Mouse (Mus musculus) kidney, adult 2 months (tissue): ENCODE measurements around the gene Bik. TPM values are rescaled to one million over a fixed set of nuclear protein-coding genes. Genes with fewer than 3 reads are reported as not detected.

Source experiments
- DNase-seq: peaks from one replicate; pipeline ENCODE4 v3.0.0; 2021
- H3K27ac ChIP-seq: fragments of 200-500 bp; 2 replicates; pipeline ENCODE4 v1.5.1; 2012; ENCODE audit warnings: low read depth, low read length, control low read depth, inconsistent platforms; ENCODE audit not compliant: insufficient read depth
- H3K27me3 ChIP-seq: fragments of 200-500 bp; replicated peaks from 2 replicates; pipeline ENCODE4 v1.6.1; 2012; ENCODE audit warnings: mild to moderate bottlenecking, moderate library complexity, low read length, inconsistent platforms; ENCODE audit not compliant: control insufficient read depth, insufficient read depth
- H3K36me3 ChIP-seq: fragments of 200-500 bp; 2 replicates; pipeline ENCODE4 v1.6.1; 2012; ENCODE audit warnings: mild to moderate bottlenecking, moderate library complexity, low read length, inconsistent platforms; ENCODE audit not compliant: control insufficient read depth, insufficient read depth
- H3K4me1 ChIP-seq: fragments of 200-500 bp; 2 replicates; pipeline ENCODE4 v1.6.1; 2011; ENCODE audit warnings: low read length; ENCODE audit not compliant: control insufficient read depth, insufficient read depth
- H3K4me3 ChIP-seq: fragments of 200-500 bp; 2 replicates; pipeline ENCODE4 v1.5.1; 2011; ENCODE audit warnings: mild to moderate bottlenecking, low read depth, low read length, control low read depth; ENCODE audit not compliant: insufficient read depth
- CTCF ChIP-seq: fragments of 200-500 bp; conservative IDR thresholded peaks from 2 replicates; pipeline ENCODE4 v1.5.1; 2011; ENCODE audit warnings: low read depth, mild to moderate bottlenecking, control low read depth, low read length, moderate library complexity, mixed read lengths; ENCODE audit not compliant: insufficient read depth, insufficient read length
- POLR2A ChIP-seq: fragments of 200-500 bp; IDR thresholded peaks from one replicate; pipeline ENCODE4 v1.6.1; 2011; ENCODE audit warnings: low read depth, low read length, control low read depth
- WGBS: fragments of 180-500 bp; shearing (Covaris S2); methylation state at CpG from one replicate; pipeline ENCODE4 v1.1.7; 2018; 5-methylcytosine and 5-hydroxymethylcytosine counted together
- polyA plus RNA-seq: library from polyadenylated mRNA; depleted of rRNA; stranded (reverse); fragments of >200 nt; gene quantifications from 2 replicates; pipeline ENCODE4 v1.2.3, GENCODE M21; 2012

Gene Bik
- polyA plus RNA-seq, 1 experiment: 20.8 TPM

DNA sequence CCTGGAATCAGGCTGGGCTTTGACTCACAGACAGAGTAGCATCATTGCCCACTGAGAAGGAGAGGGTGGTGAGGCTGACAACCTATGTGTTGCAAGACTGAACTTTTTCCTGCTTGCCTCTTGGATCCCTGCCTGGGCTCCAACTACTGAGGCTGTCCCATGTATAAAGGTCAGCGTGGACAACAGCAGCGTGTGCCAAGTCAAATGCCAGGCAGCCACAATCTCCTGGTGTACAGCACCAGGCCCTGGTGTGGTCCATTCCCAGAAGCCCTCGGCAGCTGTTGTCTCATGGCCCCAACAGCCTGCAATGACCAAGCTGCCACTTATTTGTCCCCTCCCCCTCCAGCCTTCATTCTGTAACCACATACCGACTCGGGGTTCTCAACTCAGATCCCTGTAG, 45.0 kb downstream of the Bik start:
- WGBS: 48% methylated on average over 5 of the region's 5 CpGs
- DNase-seq: peak; percentile 90

DNA sequence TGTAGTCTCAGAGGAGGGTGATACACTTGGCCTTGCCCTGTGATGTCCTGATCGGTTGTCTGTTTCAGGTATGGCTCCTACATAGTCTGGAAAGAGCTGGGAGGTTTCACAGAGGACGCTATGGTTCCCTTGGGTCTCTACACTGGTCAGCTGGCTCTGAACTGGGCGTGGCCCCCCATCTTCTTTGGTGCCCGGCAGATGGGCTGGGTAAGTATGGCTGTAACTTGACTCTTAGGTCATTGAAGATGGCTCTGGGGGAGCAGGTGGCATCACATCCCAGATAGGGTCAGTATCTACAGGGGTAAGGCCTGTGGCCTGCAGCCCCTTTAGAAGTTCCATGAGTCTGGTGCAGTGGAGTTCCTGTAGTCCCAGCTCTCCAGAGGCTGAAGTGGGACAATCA, 45.5 kb downstream of the Bik start:
- Histone ChIP-seq H3K4me1 (0 out of 2 replicates have a peak, but pooled peaks cover 3% of the 10 kb centered on the region), H3K4me3 (no peak overlapping the region), H3K36me3 (no peaks in the 10 kb centered on the region), H3K27ac (no peak overlapping the region), H3K27me3 (no peaks in the 10 kb centered on the region)
- DNase-seq: no peak
- 86% methylated on average over 4 of the region's 4 CpGs for WGBS
- TF ChIP-seq CTCF (no peak), POLR2A (no peak)

More for the DNA sequence above, 45.0 kb downstream of the Bik start:
- TF ChIP-seq CTCF (no peak), POLR2A (no peak)
- H3K4me3 ChIP-seq: no peak overlapping the region
- 0 out of 2 replicates have a peak, but pooled peaks cover 3% of the 10 kb centered on the region for H3K4me1 ChIP-seq
- no peaks in the 10 kb centered on the region for H3K36me3 ChIP-seq
- no peak overlapping the region for H3K27ac ChIP-seq
- H3K27me3 ChIP-seq: no peaks in the 10 kb centered on the region

DNA sequence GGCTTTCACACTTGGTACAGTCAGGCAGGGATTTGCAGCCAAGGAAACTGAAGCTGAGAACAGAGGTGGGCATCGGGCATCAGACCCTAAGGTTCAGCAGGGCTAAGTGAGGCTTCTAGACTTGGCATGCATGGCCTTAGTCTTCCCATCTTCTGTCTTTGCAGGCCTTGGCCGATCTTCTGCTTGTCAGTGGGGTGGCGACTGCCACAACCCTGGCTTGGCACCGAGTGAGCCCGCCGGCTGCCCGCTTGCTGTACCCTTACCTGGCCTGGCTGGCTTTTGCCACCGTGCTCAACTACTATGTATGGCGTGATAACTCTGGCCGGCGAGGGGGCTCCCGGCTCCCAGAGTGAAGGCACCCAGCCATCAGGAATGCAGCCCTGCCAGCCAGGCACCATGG, 46.9 kb downstream of the Bik start:
- H3K27ac ChIP-seq: no peak overlapping the region
- TF ChIP-seq CTCF (no peak), POLR2A (no peak)
- no peak for DNase-seq
- 97% methylated on average over 12 of the region's 12 CpGs for WGBS
- H3K4me3 ChIP-seq: no peak overlapping the region
- H3K36me3 ChIP-seq: no peaks in the 10 kb centered on the region
- H3K27me3 ChIP-seq: no peaks in the 10 kb centered on the region
- H3K4me1 ChIP-seq: 0 out of 2 replicates have a peak, but pooled peaks cover 3% of the 10 kb centered on the region

DNA sequence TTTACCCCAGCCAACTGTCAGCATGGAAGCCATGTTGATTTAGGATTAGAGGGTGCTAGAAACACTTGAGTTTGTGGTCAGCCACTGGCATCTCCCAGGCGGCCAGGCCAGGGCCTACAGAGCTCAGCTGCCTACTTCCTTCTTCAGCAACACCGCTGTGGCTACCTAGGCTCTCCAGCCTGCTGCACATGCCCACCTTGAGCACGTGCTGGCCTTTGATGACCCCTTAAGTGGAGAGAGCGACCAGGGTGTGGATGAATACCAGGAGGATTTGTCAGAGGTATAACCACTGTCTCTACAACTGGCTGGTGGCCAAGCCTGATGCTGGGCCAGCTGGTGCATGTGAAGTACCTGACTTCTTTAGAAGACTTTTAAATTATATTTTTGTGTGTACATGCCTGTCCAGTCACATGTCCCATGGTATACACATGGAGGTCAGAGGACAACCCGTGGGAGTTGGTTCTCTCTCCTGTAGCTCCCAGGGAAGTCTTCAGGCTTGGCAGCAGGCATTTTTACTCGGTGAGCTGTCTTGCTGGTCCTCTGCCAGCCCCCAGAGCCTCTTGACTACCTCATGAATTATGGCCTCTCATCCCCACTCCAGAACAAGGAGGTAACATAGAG, 48.2 kb downstream of the Bik start:
- DNase-seq: no peak
- Histone ChIP-seq H3K27me3 (no peaks in the 10 kb centered on the region), H3K4me3 (no peak overlapping the region), H3K4me1 (0 out of 2 replicates have a peak, but pooled peaks cover 3% of the 10 kb centered on the region), H3K36me3 (no peaks in the 10 kb centered on the region), H3K27ac (no peak overlapping the region)
- TF ChIP-seq POLR2A (no peak), CTCF (no peak)
- 67% methylated on average over 6 of the region's 6 CpGs for WGBS

DNA sequence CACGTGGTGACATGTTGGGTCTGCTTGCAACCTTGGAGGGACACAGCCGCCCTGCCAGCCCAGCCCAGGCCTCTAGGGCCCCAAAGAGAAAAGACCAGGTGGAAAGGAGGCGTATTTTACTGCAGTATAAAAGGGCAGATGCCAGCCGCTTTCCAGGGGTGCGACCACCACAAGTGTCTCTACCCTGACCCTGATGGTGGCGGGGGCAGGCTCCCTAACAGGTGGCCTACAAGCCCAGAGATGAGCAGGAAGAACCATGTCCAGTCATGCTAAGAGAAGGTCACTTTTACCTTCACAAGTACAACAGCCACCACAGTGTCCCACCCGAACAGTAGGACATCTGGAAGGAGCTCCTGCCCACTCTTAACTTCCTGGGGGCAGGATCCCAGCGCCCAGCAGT, 48.9 kb downstream of the Bik start:
- no peak for DNase-seq
- Histone ChIP-seq H3K4me1 (0 out of 2 replicates have a peak, but pooled peaks cover 3% of the 10 kb centered on the region), H3K27me3 (no peaks in the 10 kb centered on the region), H3K4me3 (no peak overlapping the region), H3K36me3 (no peaks in the 10 kb centered on the region), H3K27ac (no peak overlapping the region)
- WGBS: 93% methylated on average over 8 of the region's 8 CpGs
- no peak for TF ChIP-seq CTCF
- no peak for TF ChIP-seq POLR2A

DNA sequence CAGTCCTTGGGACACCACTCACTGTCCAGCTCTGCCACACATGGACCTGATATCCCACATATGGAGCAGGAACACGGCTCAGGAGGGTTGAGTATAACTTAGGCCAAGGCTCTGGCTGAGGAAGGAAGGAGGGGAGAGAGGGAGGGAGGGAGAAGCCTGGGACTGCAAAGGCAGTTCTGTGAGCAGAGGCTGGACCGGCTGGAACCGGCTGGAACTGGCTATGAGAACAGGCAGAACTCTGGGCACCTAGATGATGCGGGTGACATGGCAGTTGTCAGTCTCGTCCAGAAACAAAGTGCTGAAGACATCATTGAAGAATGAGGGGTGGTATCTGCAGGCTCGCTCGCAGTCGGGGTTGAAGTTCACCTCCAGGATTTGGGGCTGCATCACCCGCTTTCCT, 50.0 kb downstream of the Bik start:
- WGBS: 81% methylated on average over 9 of the region's 9 CpGs
- no peaks in the 10 kb centered on the region for H3K36me3 ChIP-seq
- no peak overlapping the region for H3K27ac ChIP-seq
- no peak for DNase-seq
- TF ChIP-seq POLR2A (no peak), CTCF (no peak)
- no peak overlapping the region for H3K4me3 ChIP-seq
- 0 out of 2 replicates have a peak, but pooled peaks cover 3% of the 10 kb centered on the region for H3K4me1 ChIP-seq
- H3K27me3 ChIP-seq: no peaks in the 10 kb centered on the region

DNA sequence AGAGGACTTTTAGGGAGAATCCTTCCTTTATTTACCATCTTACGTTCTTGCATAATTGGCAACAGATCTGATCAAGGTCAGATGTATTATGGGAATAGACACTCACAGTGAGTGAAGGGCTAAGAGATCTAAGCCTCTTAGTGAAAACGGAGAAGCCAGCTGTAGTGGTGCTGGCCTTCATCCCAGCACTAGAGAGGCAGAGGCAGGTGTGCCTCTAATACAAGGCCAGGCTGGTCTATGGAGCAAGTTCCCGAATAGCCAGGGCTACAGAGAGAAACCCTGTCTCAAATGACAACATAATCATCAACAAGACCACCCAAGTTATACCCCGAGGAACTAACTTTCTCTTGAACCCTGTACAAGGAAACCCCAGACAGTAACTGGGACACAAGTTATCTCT, 56.3 kb downstream of the Bik start:
- H3K36me3 ChIP-seq: no peaks in the 10 kb centered on the region
- WGBS: 79% methylated on average over 4 of the region's 4 CpGs
- no peaks in the 10 kb centered on the region for H3K4me1 ChIP-seq
- H3K27me3 ChIP-seq: no peaks in the 10 kb centered on the region
- no peak overlapping the region for H3K27ac ChIP-seq
- TF ChIP-seq POLR2A (no peak), CTCF (no peak)
- no peak overlapping the region for H3K4me3 ChIP-seq
- DNase-seq: no peak

DNA sequence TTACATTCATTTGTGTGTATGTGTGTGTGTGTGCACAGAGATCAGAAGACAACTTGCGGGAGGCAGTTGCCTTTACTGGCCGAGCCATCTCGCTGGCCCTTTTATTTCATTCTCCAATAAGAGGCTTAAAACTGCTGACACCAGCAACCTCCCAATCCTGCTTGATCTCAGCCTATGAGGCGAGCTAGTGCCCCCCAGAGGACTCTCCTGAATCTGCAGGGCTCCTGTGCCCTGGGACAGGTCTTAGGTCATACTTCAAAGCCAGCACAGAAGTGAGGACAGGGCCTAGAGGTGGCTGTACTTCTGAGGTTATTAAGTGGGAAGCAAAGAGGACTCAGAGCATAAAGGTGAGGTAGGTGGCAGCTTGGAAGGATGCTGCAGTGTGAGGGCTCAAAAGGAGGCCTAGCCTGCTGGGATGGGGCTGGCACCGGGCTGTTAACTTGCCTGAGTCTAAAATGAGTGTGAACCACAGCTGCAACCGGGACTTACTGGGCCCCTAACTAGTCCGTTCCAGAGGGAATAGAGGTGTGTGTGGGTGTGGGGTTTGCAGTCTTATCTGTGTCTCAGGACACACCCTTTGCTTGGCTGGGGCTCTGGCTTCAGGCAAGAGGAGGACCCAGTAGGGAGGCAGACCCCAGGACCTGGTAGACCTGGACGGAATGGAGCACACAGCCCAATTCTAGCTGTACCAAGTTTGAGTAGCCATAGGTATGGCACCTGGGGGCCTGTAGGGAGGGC, 56.9 kb downstream of the Bik start:
- Histone ChIP-seq H3K27me3 (no peaks in the 10 kb centered on the region), H3K4me1 (no peaks in the 10 kb centered on the region), H3K4me3 (no peak overlapping the region), H3K36me3 (no peaks in the 10 kb centered on the region), H3K27ac (no peak overlapping the region)
- peak; percentile 78 for DNase-seq
- 71% methylated on average over 8 of the region's 8 CpGs for WGBS
- TF ChIP-seq POLR2A (no peak), CTCF (peak; percentile 79)
